In the genomic region with DNA sequence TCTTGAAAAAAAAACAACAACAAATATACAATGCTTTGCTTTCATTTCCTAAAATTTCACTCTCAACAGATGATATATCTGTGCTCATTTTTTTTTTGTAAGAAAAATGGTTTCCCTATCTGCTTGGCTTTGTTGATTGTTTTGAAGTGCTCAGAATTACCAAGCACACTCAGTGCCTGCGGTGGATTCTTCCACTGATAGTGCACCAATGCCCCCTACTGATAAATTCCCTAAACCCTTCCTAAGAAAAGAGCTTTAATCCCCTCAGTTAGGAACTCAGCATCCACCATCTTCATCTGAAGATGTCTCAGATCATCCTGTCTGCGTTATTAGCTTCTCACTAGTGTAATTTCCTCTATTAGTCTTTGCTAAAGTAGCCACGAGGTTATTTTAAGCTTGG, we compare ENCODE assay signal across 9 mouse cellular contexts.
DNase-seq lines count a peak whose midpoint lies in the region; ATAC-seq and TF ChIP-seq lines count a peak whose summit lies in the region.
"Had no signal": no experiment of that assay in that cellular context is flagged by ENCODE, and none has a peak within 500 bp of the region (broad histone marks: within the 10 kb centered on the region; RNA-seq: fewer than 3 reads in every experiment).

No protein-coding gene starts in this region.

- H3K9me3 ChIP-seq in forebrain, embryonic 13.5 days (replicated peaks), result no peaks in the 10 kb centered on the region
- no peaks in the 10 kb centered on the region for H3K9me3 ChIP-seq in forebrain, embryonic 10.5 days
- no peaks in the 10 kb centered on the region for H3K9me3 ChIP-seq in limb, embryonic 14.5 days (ENCODE audit: control insufficient read depth, low read length)
- H3K9me3 ChIP-seq in limb, embryonic 10.5 days (replicated peaks), result no peaks in the 10 kb centered on the region
- no peaks in the 10 kb centered on the region for H3K9me3 ChIP-seq in midbrain, postnatal 0 days (ENCODE audit: low read length)

- no peak overlapping the region for H3K4me3 ChIP-seq in forebrain, embryonic 13.5 days
- H3K4me3 ChIP-seq in forebrain, embryonic 10.5 days, result no peak overlapping the region
- H3K4me3 ChIP-seq in limb, embryonic 14.5 days (replicated peaks; ENCODE audit: low read length), result no peak overlapping the region
- no peak overlapping the region for H3K4me3 ChIP-seq in limb, embryonic 10.5 days
- H3K4me3 ChIP-seq in midbrain, postnatal 0 days (ENCODE audit: low read depth, low read length), result no peak overlapping the region

- DNase-seq in forebrain, embryonic 10.5 days (ENCODE audit: extremely low spot score, low spot score), result no peak
- peak; percentile 46 for DNase-seq in limb, embryonic 14.5 days (ENCODE audit: low spot score)
- DNase-seq in limb, embryonic 10.5 days (ENCODE audit: low spot score), result no peak
- DNase-seq in brain, embryonic 18.5 days (ENCODE audit: low read depth, low spot score), result peak; percentile 18
- DNase-seq in midbrain, postnatal 0 days (ENCODE audit: low spot score), result peak; percentile 76
- DNase-seq in adrenal gland, postnatal 36 days, result no peak
- DNase-seq in gastrocnemius, postnatal 36 days, result no peak
- DNase-seq: heart, adult 11 months had no signal

- intact Hi-C loops in gastrocnemius, postnatal 36 days (cut with DNase I), result no loop called here

- no peak for TF ChIP-seq POLR2A in limb, embryonic 14.5 days (IDR thresholded peaks at IDR 0.05; ENCODE audit: borderline replicate concordance, extremely low read depth, insufficient read depth, insufficient read length)

- H3K4me1 ChIP-seq in forebrain, embryonic 13.5 days, result 0 out of 2 replicates have a peak, but pooled peaks cover 4% of the 10 kb centered on the region
- no peaks in the 10 kb centered on the region for H3K4me1 ChIP-seq in forebrain, embryonic 10.5 days
- H3K4me1 ChIP-seq in limb, embryonic 14.5 days (ENCODE audit: control insufficient read depth, insufficient read depth, low read length), result no peaks in the 10 kb centered on the region
- no peaks in the 10 kb centered on the region for H3K4me1 ChIP-seq in limb, embryonic 10.5 days
- no peaks in the 10 kb centered on the region for H3K4me1 ChIP-seq in midbrain, postnatal 0 days (ENCODE audit: insufficient read depth, low read length)

- H3K36me3 ChIP-seq in forebrain, embryonic 13.5 days (ENCODE audit: poor library complexity, severe bottlenecking), result no peaks in the 10 kb centered on the region
- H3K36me3 ChIP-seq in forebrain, embryonic 10.5 days (replicated peaks), result no peaks in the 10 kb centered on the region
- H3K36me3 ChIP-seq in limb, embryonic 14.5 days (ENCODE audit: control insufficient read depth, insufficient read depth, low read length), result no peaks in the 10 kb centered on the region
- H3K36me3 ChIP-seq in limb, embryonic 10.5 days, result no peaks in the 10 kb centered on the region
- H3K36me3 ChIP-seq in midbrain, postnatal 0 days (ENCODE audit: insufficient read depth, low read length), result no peaks in the 10 kb centered on the region

- no peak overlapping the region for H3K4me2 ChIP-seq in forebrain, embryonic 13.5 days
- no peak overlapping the region for H3K4me2 ChIP-seq in limb, embryonic 14.5 days (replicated peaks; ENCODE audit: low read depth, low read length, severe bottlenecking)
- no peak overlapping the region for H3K4me2 ChIP-seq in midbrain, postnatal 0 days (ENCODE audit: low read depth, low read length, poor library complexity, severe bottlenecking)

- no peaks in the 10 kb centered on the region for H3K27me3 ChIP-seq in forebrain, embryonic 13.5 days
- H3K27me3 ChIP-seq in forebrain, embryonic 10.5 days (ENCODE audit: poor library complexity, severe bottlenecking), result no peaks in the 10 kb centered on the region
- no peaks in the 10 kb centered on the region for H3K27me3 ChIP-seq in limb, embryonic 14.5 days (ENCODE audit: control insufficient read depth, insufficient read depth, low read length)
- no peaks in the 10 kb centered on the region for H3K27me3 ChIP-seq in limb, embryonic 10.5 days (ENCODE audit: low read depth, poor library complexity, severe bottlenecking)
- no peaks in the 10 kb centered on the region for H3K27me3 ChIP-seq in midbrain, postnatal 0 days (ENCODE audit: insufficient read depth, low read length)

- 5% methylated on average over 3 of the region's 3 CpGs for WGBS in forebrain, embryonic 13.5 days
- WGBS in forebrain, embryonic 10.5 days, result 3% methylated on average over 3 of the region's 3 CpGs
- 14% methylated on average over 3 of the region's 3 CpGs for WGBS in limb, embryonic 14.5 days
- WGBS in limb, embryonic 10.5 days, result 24% methylated on average over 3 of the region's 3 CpGs
- 7% methylated on average over 3 of the region's 3 CpGs for WGBS in midbrain, postnatal 0 days

- peak; percentile 73 for TF ChIP-seq CTCF in midbrain, postnatal 0 days (IDR thresholded peaks at IDR 0.05)

- ATAC-seq in forebrain, embryonic 13.5 days, result 0 out of 2 replicates have a peak, but pooled peaks have one; percentile 41
- ATAC-seq in limb, embryonic 14.5 days (ENCODE audit: low FRiP score, low read depth), result no peak
- ATAC-seq in midbrain, postnatal 0 days (ENCODE audit: low FRiP score), result no peak

- H3K27ac ChIP-seq in forebrain, embryonic 13.5 days, result no peak overlapping the region
- H3K27ac ChIP-seq in forebrain, embryonic 10.5 days, result no peak overlapping the region
- H3K27ac ChIP-seq in limb, embryonic 14.5 days (replicated peaks; ENCODE audit: low read depth, low read length), result no peak overlapping the region
- no peak overlapping the region for H3K27ac ChIP-seq in limb, embryonic 10.5 days
- no peak overlapping the region for H3K27ac ChIP-seq in midbrain, postnatal 0 days (ENCODE audit: low read depth, low read length)

- no peak overlapping the region for H3K9ac ChIP-seq in forebrain, embryonic 13.5 days
- no peak overlapping the region for H3K9ac ChIP-seq in limb, embryonic 14.5 days (ENCODE audit: low read depth, low read length, severe bottlenecking)
- no peak overlapping the region for H3K9ac ChIP-seq in midbrain, postnatal 0 days (replicated peaks; ENCODE audit: low read length, poor library complexity, severe bottlenecking)

Comparison
In these comparisons a context has a peak if more than half of its experiments do, and no peak if none do; other contexts are left out.
1. DNase-seq: peak in limb, embryonic 14.5 days (single experiment), brain, embryonic 18.5 days (single experiment) and midbrain, postnatal 0 days (single experiment); none in forebrain, embryonic 10.5 days (single experiment), limb, embryonic 10.5 days (single experiment), adrenal gland, postnatal 36 days (0 of 2) and gastrocnemius, postnatal 36 days (0 of 2).